Mouse (Mus musculus) olfactory bulb, adult 2 months (tissue): ENCODE results near the gene Obsl1.

Source experiments
- CTCF ChIP-seq: fragments of 200-500 bp; IDR thresholded peaks from 2 replicates; pipeline ENCODE4 v1.5.1; 2012; ENCODE audit warnings: low read depth, mild to moderate bottlenecking, low read length, moderate library complexity; ENCODE audit not compliant: insufficient read depth
- POLR2A ChIP-seq: fragments of 200-500 bp; IDR thresholded peaks from 2 replicates; pipeline ENCODE4 v1.6.1; 2012; ENCODE audit warnings: mild to moderate bottlenecking, low read depth, low read length, moderate library complexity; ENCODE audit not compliant: insufficient read depth

- TF ChIP-seq CTCF, result no peak
- no peak for TF ChIP-seq POLR2A
Observed at GRCm38 (mm10) chr1:75438782-75439181, 67.5 kb downstream of the Obsl1 start.
